Mouse (Mus musculus) limb, embryonic 14.5 days (tissue): ENCODE measurements around the gene Ctsz. TPM values are rescaled to one million over a fixed set of nuclear protein-coding genes. Genes with fewer than 3 reads are reported as not detected.

Experiments
- ATAC-seq: fragments of 200-750 bp; cut with Nextera tagmentation; 2 replicates; pipeline ENCODE4 v1.8.0; 2017; ENCODE audit warnings: low read depth, moderate number of reproducible peaks, moderate TSS enrichment; ENCODE audit not compliant: low FRiP score
- DNase-seq: peaks from one replicate; pipeline ENCODE4 v3.0.0-alpha.2; 2015; ENCODE audit warnings: low spot score
- H3K27ac ChIP-seq: fragments of 300-500 bp; sonication (generic); replicated peaks from 2 replicates; pipeline ENCODE4 v1.5.1; 2014; ENCODE audit warnings: low read depth, mild to moderate bottlenecking, low read length, moderate library complexity, mixed read lengths
- H3K27me3 ChIP-seq: fragments of 300-500 bp; sonication (generic); 2 replicates; pipeline ENCODE4 v1.6.1; 2014; ENCODE audit warnings: low read length, mixed read lengths; ENCODE audit not compliant: control insufficient read depth, insufficient read depth
- H3K36me3 ChIP-seq: fragments of 300-500 bp; sonication (generic); 2 replicates; pipeline ENCODE4 v1.6.1; 2014; ENCODE audit warnings: mild to moderate bottlenecking, low read length, moderate library complexity, mixed read lengths; ENCODE audit not compliant: control insufficient read depth, insufficient read depth
- H3K4me1 ChIP-seq: fragments of 300-500 bp; sonication (generic); 2 replicates; pipeline ENCODE4 v1.6.1; 2014; ENCODE audit warnings: antibody characterized with exemption, low read length, mixed read lengths; ENCODE audit not compliant: control insufficient read depth, insufficient read depth
- H3K4me2 ChIP-seq: fragments of 300-500 bp; sonication (generic); replicated peaks from 2 replicates; pipeline ENCODE4 v1.6.1; 2014; ENCODE audit warnings: low read depth, mild to moderate bottlenecking, low read length, moderate library complexity; ENCODE audit not compliant: severe bottlenecking
- H3K4me3 ChIP-seq: fragments of 300-500 bp; sonication (generic); replicated peaks from 2 replicates; pipeline ENCODE4 v1.5.1; 2014; ENCODE audit warnings: low read length
- H3K9ac ChIP-seq: fragments of 300-500 bp; sonication (generic); 2 replicates; pipeline ENCODE4 v1.6.1; 2014; ENCODE audit warnings: mild to moderate bottlenecking, low read depth, low read length, moderate library complexity; ENCODE audit not compliant: severe bottlenecking
- H3K9me3 ChIP-seq: fragments of 300-500 bp; sonication (generic); 2 replicates; pipeline ENCODE4 v1.6.1; 2016; ENCODE audit warnings: low read length; ENCODE audit not compliant: control insufficient read depth
- POLR2A ChIP-seq: fragments of 200-500 bp; IDR thresholded peaks from 2 replicates; pipeline ENCODE4 v1.8.0; 2012; ENCODE audit warnings: inconsistent platforms, mild to moderate bottlenecking, moderate library complexity, borderline replicate concordance; ENCODE audit not compliant: insufficient read depth, insufficient read length; ENCODE audit errors: extremely low read depth
- WGBS: fragments of 180-500 bp; shearing (Covaris S2); extraction: QIAGEN DNeasy Blood & Tissue Kit; methylation state at CpG from one replicate; pipeline ENCODE4 v1.1.7; 2014; 5-methylcytosine and 5-hydroxymethylcytosine counted together
- polyA plus RNA-seq, 2 experiments: library from polyadenylated mRNA; depleted of rRNA in 1 of 2; stranded (reverse) in 1 of 2; unstranded in 1 of 2; fragments of >200 nt; fragmentation: Nextera tagmentation in 1 of 2; extraction: Ambion mirVana in 1 of 2; gene quantifications; 2 replicates each; pipeline versions ENCODE4 v1.2.1 to v1.2.3; 2012 to 2014

Gene Ctsz
- polyA plus RNA-seq, 2 experiments = 201 to 221 TPM

- Histone ChIP-seq H3K27me3 (no peaks in the 10 kb centered on the region), H3K4me1 (no peaks in the 10 kb centered on the region), H3K36me3 (no peaks in the 10 kb centered on the region), H3K9me3 (0 out of 2 replicates have a peak, but pooled peaks cover 3% of the 10 kb centered on the region), H3K27ac (no peak overlapping the region), H3K4me2 (no peak overlapping the region), H3K4me3 (no peak overlapping the region), H3K9ac (no peak overlapping the region)
- no peak for DNase-seq
- no peak for TF ChIP-seq POLR2A
- no peak for ATAC-seq
- 74% methylated on average over 5 of the region's 5 CpGs for whole genome bisulfite sequencing
Observed at GRCm38 (mm10) chr2:174393383-174393782, 45.5 kb downstream of the Ctsz start.

- Histone ChIP-seq H3K27ac (no peak overlapping the region), H3K9me3 (0 out of 2 replicates have a peak, but pooled peaks cover 3% of the 10 kb centered on the region), H3K4me1 (no peaks in the 10 kb centered on the region), H3K9ac (no peak overlapping the region), H3K27me3 (no peaks in the 10 kb centered on the region), H3K4me2 (no peak overlapping the region), H3K36me3 (no peaks in the 10 kb centered on the region), H3K4me3 (no peak overlapping the region)
- DNase-seq (no peak), ATAC-seq (no peak)
- WGBS = 60% methylated on average over 9 of the region's 9 CpGs
- TF ChIP-seq POLR2A = no peak
Observed at GRCm38 (mm10) chr2:174392554-174392953, 46.3 kb downstream of the Ctsz start.

DNA sequence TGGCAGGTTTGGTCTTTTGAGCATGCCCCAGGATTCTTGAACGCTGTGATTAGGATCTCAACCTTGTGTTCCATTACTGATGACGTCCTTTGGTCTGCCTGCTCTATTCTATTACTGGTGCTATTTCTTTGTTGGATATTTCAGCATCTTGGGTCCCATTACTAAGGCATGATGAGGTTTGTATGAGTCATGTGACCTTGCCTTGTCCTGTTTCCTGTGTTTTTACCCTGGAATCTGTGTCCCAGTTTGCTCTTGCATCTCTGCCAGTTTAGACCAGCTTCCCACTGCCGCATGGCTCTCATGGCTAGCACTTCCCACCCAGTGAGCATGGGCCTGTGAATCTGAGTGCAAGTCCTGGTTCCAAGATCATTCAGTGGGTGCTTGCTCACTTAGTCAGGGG lies 46.9 kb downstream of the Ctsz start:
- Histone ChIP-seq H3K36me3 (no peaks in the 10 kb centered on the region), H3K9ac (no peak overlapping the region), H3K4me3 (no peak overlapping the region), H3K27me3 (no peaks in the 10 kb centered on the region), H3K9me3 (0 out of 2 replicates have a peak, but pooled peaks cover 3% of the 10 kb centered on the region), H3K4me1 (no peaks in the 10 kb centered on the region), H3K4me2 (no peak overlapping the region), H3K27ac (no peak overlapping the region)
- DNase-seq (no peak), ATAC-seq (no peak)
- WGBS = 92% methylated on average over 3 of the region's 3 CpGs
- TF ChIP-seq POLR2A = no peak

DNA sequence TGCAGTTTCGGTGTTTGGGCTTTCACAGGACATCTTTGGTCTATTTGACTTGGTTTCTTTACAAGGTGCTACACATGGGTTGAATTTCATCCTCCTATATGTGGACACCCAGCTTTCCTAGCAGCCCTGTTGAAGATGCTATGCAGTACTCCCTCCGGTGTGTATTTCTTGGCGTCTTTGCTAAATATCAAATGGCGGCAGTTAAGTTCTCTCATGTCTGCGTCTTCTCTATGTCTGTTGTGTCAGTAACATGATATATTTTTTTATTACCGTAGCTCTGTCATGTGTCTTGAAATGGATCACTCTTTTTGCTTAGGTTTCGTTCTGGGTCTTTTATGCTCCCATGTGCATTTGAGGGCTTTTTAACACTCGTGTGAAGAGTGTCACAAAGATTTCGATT lies 57.8 kb downstream of the Ctsz start:
- ATAC-seq (no peak), DNase-seq (no peak)
- H3K4me1 ChIP-seq = no peaks in the 10 kb centered on the region
- no peaks in the 10 kb centered on the region for H3K27me3 ChIP-seq
- H3K4me2 ChIP-seq = no peak overlapping the region
- no peak for TF ChIP-seq POLR2A
- no peaks in the 10 kb centered on the region for H3K9me3 ChIP-seq
- no peak overlapping the region for H3K4me3 ChIP-seq
- no peak overlapping the region for H3K27ac ChIP-seq
- H3K9ac ChIP-seq = no peak overlapping the region
- 79% methylated on average over 9 of the region's 9 CpGs for WGBS
- H3K36me3 ChIP-seq = no peaks in the 10 kb centered on the region

Other genes starting within 250 kb of the Ctsz start
- gene Gnas, start 154.7 kb downstream of the Ctsz start, polyA plus RNA-seq (2012; rRNA removed) = 2,875 and 2,934 TPM in 2 replicates
- gene Gnas, start 154.7 kb downstream of the Ctsz start, polyA plus RNA-seq (2014; fragmentation: Nextera tagmentation; extraction: Ambion mirVana) = 2,366 and 2,381 TPM in 2 replicates
- 0.65 and 0.73 TPM in 2 replicates for gene Gm20721, start 92.3 kb downstream of the Ctsz start, polyA plus RNA-seq (2012; rRNA removed)
- gene Gm20721, start 92.3 kb downstream of the Ctsz start, polyA plus RNA-seq (2014; fragmentation: Nextera tagmentation; extraction: Ambion mirVana) = 11.7 and 13.4 TPM in 2 replicates
- 118 and 132 TPM in 2 replicates for gene Nelfcd, start 23.2 kb downstream of the Ctsz start, polyA plus RNA-seq (2012; rRNA removed)
- 109 and 119 TPM in 2 replicates for gene Nelfcd, start 23.2 kb downstream of the Ctsz start, polyA plus RNA-seq (2014; fragmentation: Nextera tagmentation; extraction: Ambion mirVana)
- gene Tubb1, start 11.7 kb upstream of the Ctsz start, polyA plus RNA-seq (2012; rRNA removed) = 1.3 and 2.7 TPM in 2 replicates
- gene Tubb1, start 11.7 kb upstream of the Ctsz start, polyA plus RNA-seq (2014; fragmentation: Nextera tagmentation; extraction: Ambion mirVana) = 1.5 and 1.8 TPM in 2 replicates
- gene Atp5e, start 25.1 kb upstream of the Ctsz start, polyA plus RNA-seq (2012; rRNA removed) = 296 and 431 TPM in 2 replicates
- gene Atp5e, start 25.1 kb upstream of the Ctsz start, polyA plus RNA-seq (2014; fragmentation: Nextera tagmentation; extraction: Ambion mirVana) = 878 and 889 TPM in 2 replicates
- 74.0 and 89.5 TPM in 2 replicates for gene Prelid3b, start 34.0 kb upstream of the Ctsz start, polyA plus RNA-seq (2012; rRNA removed)
- 108 and 112 TPM in 2 replicates for gene Prelid3b, start 34.0 kb upstream of the Ctsz start, polyA plus RNA-seq (2014; fragmentation: Nextera tagmentation; extraction: Ambion mirVana)
- 0.04 and 0.08 TPM in 2 replicates for gene Zfp831, start 204.5 kb upstream of the Ctsz start, polyA plus RNA-seq (2012; rRNA removed)
- gene Zfp831, start 204.5 kb upstream of the Ctsz start, polyA plus RNA-seq (2014; fragmentation: Nextera tagmentation; extraction: Ambion mirVana) = 0.01 and 0.03 TPM in 2 replicates